Mouse (Mus musculus): Measurements from ENCODE around the gene Prps1l3. TPM values are rescaled to one million over a fixed set of nuclear protein-coding genes. Genes with fewer than 3 reads are reported as not detected.

The Prps1l3 gene
- polyA plus RNA-seq, 1 experiment from 2014 or later: 78.1 TPM

Other genes with a start within 250 kb of the Prps1l3 start
- 2.3 and 2.5 TPM in 2 replicates for gene Slc25a21, start 32.9 kb upstream of the Prps1l3 start, polyA plus RNA-seq (2014; fragmentation: Nextera tagmentation; extraction: Ambion mirVana)
- 7.6 and 9.5 TPM in 2 replicates for gene Mipol1, start within 50 bp of the Prps1l3 start, polyA plus RNA-seq (2014; fragmentation: Nextera tagmentation; extraction: Ambion mirVana)

Measured in midbrain, embryonic 11.5 days (tissue).